Mouse (Mus musculus) kidney, embryonic 16.5 days (tissue): ENCODE data around the gene 2010300C02Rik. TPM values are rescaled to one million over a fixed set of nuclear protein-coding genes. Genes with fewer than 3 reads are reported as not detected.
"Not testable (repeated sequence)": the region's sequence is repeated elsewhere in the genome, so short reads cannot be mapped to it uniquely, and the experiment has no call there.

Experiments
- ATAC-seq: fragments of 200-750 bp; cut with Nextera tagmentation; 2 replicates; pipeline ENCODE4 v1.8.0; 2017; ENCODE audit warnings: moderate TSS enrichment; ENCODE audit not compliant: low FRiP score, low TSS enrichment
- H3K27ac ChIP-seq: fragments of 300-500 bp; sonication (generic); 2 replicates; pipeline ENCODE4 v1.5.1; 2014; ENCODE audit warnings: low read length
- H3K27me3 ChIP-seq: fragments of 300-500 bp; sonication (generic); 2 replicates; pipeline ENCODE4 v1.6.1; 2014; ENCODE audit warnings: low read length, control low read depth, mixed read lengths; ENCODE audit not compliant: insufficient read depth
- H3K36me3 ChIP-seq: fragments of 300-500 bp; sonication (generic); 2 replicates; pipeline ENCODE4 v1.6.1; 2014; ENCODE audit warnings: low read length, control low read depth, mixed read lengths; ENCODE audit not compliant: insufficient read depth
- H3K4me1 ChIP-seq: fragments of 300-500 bp; sonication (generic); 2 replicates; pipeline ENCODE4 v1.6.1; 2014; ENCODE audit warnings: low read length, control low read depth, mixed read lengths; ENCODE audit not compliant: insufficient read depth
- H3K4me2 ChIP-seq: fragments of 300-500 bp; sonication (generic); replicated peaks from 2 replicates; pipeline ENCODE4 v1.6.1; 2014; ENCODE audit warnings: low read depth, low read length
- H3K4me3 ChIP-seq: fragments of 300-500 bp; sonication (generic); 2 replicates; pipeline ENCODE4 v1.5.1; 2014; ENCODE audit warnings: mild to moderate bottlenecking, low read length
- H3K9ac ChIP-seq: fragments of 300-500 bp; sonication (generic); replicated peaks from 2 replicates; pipeline ENCODE4 v1.6.1; 2014; ENCODE audit warnings: low read length
- H3K9me3 ChIP-seq: fragments of 300-500 bp; sonication (generic); 2 replicates; pipeline ENCODE4 v1.6.1; 2016; ENCODE audit warnings: low read length, control low read depth
- WGBS: fragments of 180-500 bp; shearing (Covaris S2); extraction: QIAGEN DNeasy Blood & Tissue Kit; methylation state at CpG from one replicate; pipeline ENCODE4 v1.1.7; 2014; 5-methylcytosine and 5-hydroxymethylcytosine counted together
- polyA plus RNA-seq: library from polyadenylated mRNA; unstranded; fragments of >200 nt; fragmentation: Nextera tagmentation; extraction: Ambion mirVana; gene quantifications from 2 replicates; pipeline ENCODE4 v1.2.1, GENCODE M21; 2015

The 2010300C02Rik gene
- polyA plus RNA-seq, 1 experiment from 2014 or later = 2.4 TPM

GRCm38 (mm10) chr1:37619542-37619941 is 100.3 kb downstream of the 2010300C02Rik start:
- Histone ChIP-seq H3K27ac (no peak overlapping the region), H3K36me3 (no peaks in the 10 kb centered on the region), H3K4me1 (peaks cover 26% of the 10 kb centered on the region), H3K4me2 (no peak overlapping the region), H3K9me3 (no peaks in the 10 kb centered on the region), H3K4me3 (no peak overlapping the region), H3K27me3 (no peaks in the 10 kb centered on the region), H3K9ac (no peak overlapping the region)
- 26% methylated on average over 1 of the region's 1 CpGs for WGBS
- no peak for ATAC-seq

- H3K4me2 ChIP-seq = no peak overlapping the region
- ATAC-seq = no peak
- H3K27ac ChIP-seq = no peak overlapping the region
- H3K27me3 ChIP-seq = no peaks in the 10 kb centered on the region
- no peaks in the 10 kb centered on the region for H3K36me3 ChIP-seq
- WGBS = 69% methylated on average over 5 of the region's 5 CpGs
- no peaks in the 10 kb centered on the region for H3K9me3 ChIP-seq
- H3K4me1 ChIP-seq = peaks cover 28% of the 10 kb centered on the region
- no peak overlapping the region for H3K9ac ChIP-seq
- H3K4me3 ChIP-seq = no peak overlapping the region
Measured at GRCm38 (mm10) chr1:37617047-37617446, 102.8 kb downstream of the 2010300C02Rik start.

GRCm38 (mm10) chr1:37616569-37616968 is 103.3 kb downstream of the 2010300C02Rik start:
- Histone ChIP-seq H3K9me3 (no peaks in the 10 kb centered on the region), H3K4me2 (no peak overlapping the region), H3K4me1 (peaks cover 27% of the 10 kb centered on the region), H3K4me3 (no peak overlapping the region), H3K9ac (no peak overlapping the region), H3K36me3 (no peaks in the 10 kb centered on the region), H3K27me3 (no peaks in the 10 kb centered on the region), H3K27ac (no peak overlapping the region)
- WGBS = 16% methylated on average over 4 of the region's 4 CpGs
- ATAC-seq = no peak

GRCm38 (mm10) chr1:37615290-37616040 is 104.4 kb downstream of the 2010300C02Rik start:
- Histone ChIP-seq H3K36me3 (no peaks in the 10 kb centered on the region), H3K27ac (0 out of 2 replicates have a peak overlapping the region, but pooled peaks have one; percentile 29), H3K4me2 (no peak overlapping the region), H3K9ac (no peak overlapping the region), H3K4me1 (peaks cover 25% of the 10 kb centered on the region), H3K9me3 (no peaks in the 10 kb centered on the region), H3K27me3 (no peaks in the 10 kb centered on the region), H3K4me3 (no peak overlapping the region)
- WGBS = 64% methylated on average over 12 of the region's 12 CpGs
- ATAC-seq = no peak

- Histone ChIP-seq H3K27me3 (no peaks in the 10 kb centered on the region), H3K4me2 (no peak overlapping the region), H3K4me1 (peaks cover 25% of the 10 kb centered on the region), H3K4me3 (no peak overlapping the region), H3K9ac (no peak overlapping the region), H3K27ac (0 out of 2 replicates have a peak overlapping the region, but pooled peaks have one; percentile 29), H3K36me3 (no peaks in the 10 kb centered on the region), H3K9me3 (no peaks in the 10 kb centered on the region)
- no peak for ATAC-seq
- 32% methylated on average over 7 of the region's 7 CpGs for WGBS
Measured at GRCm38 (mm10) chr1:37614836-37615235, 105.0 kb downstream of the 2010300C02Rik start.

- no peak overlapping the region for H3K4me2 ChIP-seq
- ATAC-seq = no peak
- peaks cover 25% of the 10 kb centered on the region for H3K4me1 ChIP-seq
- H3K9me3 ChIP-seq = no peaks in the 10 kb centered on the region
- H3K4me3 ChIP-seq = no peak overlapping the region
- H3K27ac ChIP-seq = no peak overlapping the region
- H3K36me3 ChIP-seq = no peaks in the 10 kb centered on the region
- WGBS = 52% methylated on average over 15 of the region's 15 CpGs
- no peak overlapping the region for H3K9ac ChIP-seq
- no peaks in the 10 kb centered on the region for H3K27me3 ChIP-seq
Measured at GRCm38 (mm10) chr1:37614130-37614529, 105.8 kb downstream of the 2010300C02Rik start.

GRCm38 (mm10) chr1:37611032-37611431 is 108.9 kb downstream of the 2010300C02Rik start:
- WGBS = 59% methylated on average over 6 of the region's 6 CpGs
- H3K9me3 ChIP-seq = no peaks in the 10 kb centered on the region
- peaks cover 20% of the 10 kb centered on the region for H3K4me1 ChIP-seq
- no peak overlapping the region for H3K4me2 ChIP-seq
- no peak for ATAC-seq
- no peak overlapping the region for H3K27ac ChIP-seq
- no peaks in the 10 kb centered on the region for H3K27me3 ChIP-seq
- H3K36me3 ChIP-seq = no peaks in the 10 kb centered on the region
- H3K4me3 ChIP-seq = no peak overlapping the region
- H3K9ac ChIP-seq = no peak overlapping the region

GRCm38 (mm10) chr1:37610242-37610641 is 109.6 kb downstream of the 2010300C02Rik start:
- Histone ChIP-seq H3K4me3 (no peak overlapping the region), H3K27ac (no peak overlapping the region), H3K9me3 (no peaks in the 10 kb centered on the region), H3K4me1 (peaks cover 16% of the 10 kb centered on the region), H3K27me3 (no peaks in the 10 kb centered on the region), H3K9ac (no peak overlapping the region), H3K36me3 (no peaks in the 10 kb centered on the region), H3K4me2 (no peak overlapping the region)
- WGBS = 60% methylated on average over 4 of the region's 4 CpGs
- ATAC-seq = no peak

GRCm38 (mm10) chr1:37605694-37606093 is 114.2 kb downstream of the 2010300C02Rik start:
- not testable (repeated sequence) for H3K9ac ChIP-seq, H3K4me2 ChIP-seq, H3K36me3 ChIP-seq, H3K4me1 ChIP-seq, H3K4me3 ChIP-seq, H3K27me3 ChIP-seq, ATAC-seq, H3K9me3 ChIP-seq, H3K27ac ChIP-seq
- WGBS = 91% methylated on average over 3 of the region's 5 CpGs

- H3K9ac ChIP-seq = no peak overlapping the region
- H3K27me3 ChIP-seq = no peaks in the 10 kb centered on the region
- no peak overlapping the region for H3K4me2 ChIP-seq
- 88% methylated on average over 10 of the region's 10 CpGs for WGBS
- H3K4me1 ChIP-seq = 0 out of 2 replicates have a peak, but pooled peaks cover 3% of the 10 kb centered on the region
- ATAC-seq = no peak
- H3K36me3 ChIP-seq = no peaks in the 10 kb centered on the region
- H3K27ac ChIP-seq = no peak overlapping the region
- H3K9me3 ChIP-seq = no peaks in the 10 kb centered on the region
- no peak overlapping the region for H3K4me3 ChIP-seq
Measured at GRCm38 (mm10) chr1:37603206-37603605, 116.7 kb downstream of the 2010300C02Rik start.
